Mouse (Mus musculus) liver, adult 2 months (tissue): ENCODE measurements at regions not wholly inside any gene's neighbourhood (a gene's known extent, or its start where the extent isn't known, plus 50 kb on each side); places are given as distances from the start of the nearest gene placed in this dataset.
A peak's percentile ranks its signal among the peaks of the same experiment; 100 is the strongest.

Experiments
- DNase-seq: peaks from one replicate; pipeline ENCODE4 v3.0.0-alpha.2; 2011; ENCODE audit warnings: low read depth, low spot score; ENCODE audit errors: extremely low read depth
- H3K27ac ChIP-seq: fragments of 200-500 bp; replicated peaks from 2 replicates; pipeline ENCODE4 v1.5.1; 2012; ENCODE audit warnings: low read depth, mild to moderate bottlenecking, control low read depth, inconsistent platforms, low read length; ENCODE audit not compliant: insufficient read depth
- H3K27me3 ChIP-seq: fragments of 200-500 bp; 2 replicates; pipeline ENCODE4 v1.6.1; 2012; ENCODE audit warnings: mild to moderate bottlenecking, moderate library complexity, low read length, inconsistent platforms; ENCODE audit not compliant: control insufficient read depth, insufficient read depth
- H3K36me3 ChIP-seq: fragments of 200-500 bp; 2 replicates; pipeline ENCODE4 v1.6.1; 2012; ENCODE audit warnings: low read length, inconsistent platforms; ENCODE audit not compliant: control insufficient read depth, insufficient read depth
- H3K4me1 ChIP-seq: fragments of 200-500 bp; 2 replicates; pipeline ENCODE4 v1.6.1; 2011; ENCODE audit warnings: low read length; ENCODE audit not compliant: control insufficient read depth, insufficient read depth
- H3K4me3 ChIP-seq: fragments of 200-500 bp; 2 replicates; pipeline ENCODE4 v1.5.1; 2011; ENCODE audit warnings: low read depth, mild to moderate bottlenecking, control low read depth, low read length, moderate library complexity; ENCODE audit not compliant: insufficient read depth
- H3K79me2 ChIP-seq: fragments of 200-500 bp; 2 replicates; pipeline ENCODE4 v1.6.1; 2012; ENCODE audit warnings: inconsistent platforms, mild to moderate bottlenecking, low read length, moderate library complexity; ENCODE audit not compliant: control insufficient read depth, insufficient read depth
- H3K9ac ChIP-seq: fragments of 200-500 bp; 2 replicates; pipeline ENCODE4 v1.6.1; 2012; ENCODE audit warnings: low read depth, mild to moderate bottlenecking, control low read depth, inconsistent platforms, low read length
- CTCF ChIP-seq: fragments of 200-500 bp; IDR thresholded peaks from 2 replicates; pipeline ENCODE4 v1.5.1; 2011; ENCODE audit warnings: low read depth, low read length, control low read depth
- POLR2A ChIP-seq: fragments of 200-500 bp; IDR thresholded peaks from 2 replicates; pipeline ENCODE4 v1.6.1; 2011; ENCODE audit warnings: low read length, control low read depth; ENCODE audit not compliant: insufficient read depth; ENCODE audit errors: extremely low read depth
- WGBS: fragments of 180-500 bp; shearing (Covaris S2); methylation state at CpG from one replicate; pipeline ENCODE4 v1.1.7; 2018; 5-methylcytosine and 5-hydroxymethylcytosine counted together

DNA sequence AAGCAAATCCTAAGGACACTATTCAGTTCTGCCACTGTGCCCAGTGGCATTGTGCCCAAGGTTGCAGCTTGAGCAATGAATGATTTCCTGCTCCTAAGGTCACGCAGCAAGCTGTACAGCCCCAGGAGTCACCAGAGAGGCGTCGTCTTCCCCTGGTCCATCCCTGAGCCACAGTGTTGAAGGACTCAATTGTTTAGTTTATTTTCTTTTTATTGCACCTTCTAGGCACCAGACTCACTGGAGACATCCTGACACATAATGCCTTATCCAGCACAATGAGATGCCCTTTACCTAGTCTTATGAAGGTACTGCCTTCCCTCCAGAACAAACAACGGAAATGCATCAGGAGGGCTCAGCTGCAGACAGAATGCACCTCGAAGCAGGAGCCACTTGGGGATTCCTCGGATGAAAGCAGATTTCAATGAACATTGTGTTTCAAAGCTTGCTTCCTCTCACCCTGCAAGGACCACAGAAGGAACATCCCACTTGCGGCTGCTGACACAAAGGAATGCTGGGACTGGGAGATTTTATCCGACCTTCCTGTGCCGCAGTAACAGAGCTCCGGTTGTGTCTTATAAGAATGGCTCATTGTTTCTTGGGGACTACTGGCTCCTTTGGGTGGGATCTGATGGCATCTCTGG lies 86.0 kb downstream of the 1700020N01Rik start:
- peak; percentile 53 for DNase-seq
- TF ChIP-seq POLR2A: no peak
- no peak for TF ChIP-seq CTCF

DNA sequence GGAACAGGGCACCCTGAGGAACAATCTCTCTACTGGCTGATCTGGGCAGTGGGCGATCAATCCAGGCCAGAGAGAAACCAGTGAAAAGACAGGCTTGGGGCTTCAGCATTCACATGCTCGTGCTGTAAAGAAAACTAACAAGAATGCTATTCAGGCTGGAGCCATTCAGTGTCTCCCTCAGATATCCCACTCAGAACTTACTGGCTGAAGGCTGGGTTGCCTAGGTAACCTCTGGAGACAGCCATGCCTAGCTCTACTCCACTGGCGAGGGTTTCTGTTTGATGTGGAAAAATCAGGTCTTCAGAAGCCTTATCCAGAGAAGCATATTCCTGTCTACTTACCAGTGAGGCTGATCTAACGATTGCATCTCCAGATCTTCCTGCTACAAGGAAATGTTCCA lies 87.8 kb downstream of the 1700020N01Rik start:
- Histone ChIP-seq H3K27me3 (no peaks in the 10 kb centered on the region), H3K27ac (no peak overlapping the region), H3K36me3 (no peaks in the 10 kb centered on the region), H3K4me1 (peaks cover 7% of the 10 kb centered on the region; the same call in 1 of the 2 replicates), H3K4me3 (no peak overlapping the region), H3K79me2 (no peaks in the 10 kb centered on the region), H3K9ac (no peak overlapping the region)
- DNase-seq: no peak
- TF ChIP-seq POLR2A (no peak), CTCF (no peak)
- WGBS: 81% methylated on average over 4 of the region's 4 CpGs

More for the DNA sequence above, 86.0 kb downstream of the 1700020N01Rik start:
- WGBS: 55% methylated on average over 10 of the region's 10 CpGs
- Histone ChIP-seq H3K27ac (no peak overlapping the region), H3K27me3 (no peaks in the 10 kb centered on the region), H3K4me1 (0 out of 2 replicates have a peak, but pooled peaks cover 5% of the 10 kb centered on the region), H3K9ac (no peak overlapping the region), H3K79me2 (no peaks in the 10 kb centered on the region), H3K36me3 (no peaks in the 10 kb centered on the region), H3K4me3 (no peak overlapping the region)

DNA sequence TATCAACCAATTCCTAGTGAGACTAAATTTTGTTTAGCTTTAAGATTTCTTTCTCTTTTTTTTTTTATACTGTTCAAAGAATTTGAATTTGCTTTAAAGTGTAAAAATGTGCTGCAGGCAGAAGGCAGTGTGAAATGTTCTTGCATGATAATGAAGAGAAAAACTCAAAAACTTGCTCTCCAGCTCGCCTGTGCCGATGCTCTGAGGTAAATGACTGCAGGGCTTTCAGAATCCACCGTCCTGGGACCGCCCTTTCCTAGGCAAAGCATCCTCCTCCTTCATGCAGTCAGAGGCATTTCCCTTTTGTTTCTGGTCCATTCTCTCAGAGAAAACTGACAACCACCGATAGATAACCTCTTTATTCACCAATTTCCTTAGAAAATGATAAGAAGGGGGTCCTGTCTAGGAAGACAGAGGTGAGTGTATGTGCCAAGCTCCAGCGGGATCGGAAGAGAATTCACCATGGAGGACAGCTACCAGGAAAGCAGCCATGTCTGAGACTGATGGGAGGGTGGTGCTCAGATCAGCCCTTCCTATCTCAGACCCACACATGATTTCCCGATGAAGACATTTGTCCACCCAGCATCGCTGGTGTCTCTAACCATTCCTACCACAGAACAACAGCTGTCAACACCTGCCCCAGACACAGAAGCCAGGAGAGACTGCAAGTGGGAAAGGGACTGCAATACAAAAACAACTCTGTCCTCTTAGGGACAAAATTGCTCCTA lies 91.5 kb downstream of the 1700020N01Rik start:
- no peaks in the 10 kb centered on the region for H3K27me3 ChIP-seq
- H3K27ac ChIP-seq: no peak overlapping the region
- WGBS: 79% methylated on average over 9 of the region's 9 CpGs
- H3K9ac ChIP-seq: no peak overlapping the region
- H3K79me2 ChIP-seq: no peaks in the 10 kb centered on the region
- H3K4me1 ChIP-seq: peaks cover 4% of the 10 kb centered on the region; the same call in 1 of the 2 replicates
- TF ChIP-seq CTCF: no peak
- TF ChIP-seq POLR2A: no peak
- no peaks in the 10 kb centered on the region for H3K36me3 ChIP-seq
- no peak for DNase-seq
- H3K4me3 ChIP-seq: no peak overlapping the region

DNA sequence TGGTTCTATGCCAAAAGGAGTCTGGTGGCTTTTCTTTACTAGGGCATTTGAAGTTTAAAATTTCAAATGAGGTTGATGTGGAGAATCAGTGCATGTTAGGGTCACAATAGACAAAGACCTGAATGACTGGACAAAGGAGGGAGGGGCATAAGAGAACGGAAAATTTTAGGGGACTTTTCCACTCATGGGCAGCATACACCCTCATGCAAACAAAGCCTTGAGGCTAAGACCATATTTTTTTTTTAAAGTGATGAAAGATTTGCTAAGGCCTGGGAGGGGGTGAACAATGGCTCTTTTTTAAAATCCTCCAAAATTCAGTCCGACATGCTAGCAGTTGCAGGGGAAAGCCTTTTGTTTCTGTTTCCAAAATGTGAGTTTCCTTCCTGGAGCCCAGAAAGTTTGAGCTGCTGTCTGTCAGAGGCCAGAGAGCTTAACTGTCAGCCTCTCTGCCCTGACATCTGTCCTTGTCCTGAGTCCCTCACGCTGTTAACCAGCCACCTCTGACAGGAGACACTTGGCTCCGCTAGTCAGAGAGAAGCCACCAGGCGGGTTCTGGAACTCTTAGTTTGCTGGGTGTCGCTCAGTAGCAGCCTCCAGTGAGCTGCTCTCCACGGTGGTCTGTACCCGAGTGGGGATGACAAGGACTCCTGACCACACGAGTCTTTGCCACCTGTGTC lies 92.3 kb downstream of the 1700020N01Rik start:
- Histone ChIP-seq H3K27me3 (no peaks in the 10 kb centered on the region), H3K4me1 (peaks cover 4% of the 10 kb centered on the region; the same call in 1 of the 2 replicates), H3K79me2 (no peaks in the 10 kb centered on the region), H3K4me3 (no peak overlapping the region), H3K36me3 (no peaks in the 10 kb centered on the region), H3K27ac (peak overlapping the region; percentile 35; the same call in 1 of the 2 replicates), H3K9ac (no peak overlapping the region; the same call in 1 of the 2 replicates)
- TF ChIP-seq POLR2A (no peak), CTCF (no peak)
- no peak for DNase-seq
- 35% methylated on average over 9 of the region's 9 CpGs for WGBS

DNA sequence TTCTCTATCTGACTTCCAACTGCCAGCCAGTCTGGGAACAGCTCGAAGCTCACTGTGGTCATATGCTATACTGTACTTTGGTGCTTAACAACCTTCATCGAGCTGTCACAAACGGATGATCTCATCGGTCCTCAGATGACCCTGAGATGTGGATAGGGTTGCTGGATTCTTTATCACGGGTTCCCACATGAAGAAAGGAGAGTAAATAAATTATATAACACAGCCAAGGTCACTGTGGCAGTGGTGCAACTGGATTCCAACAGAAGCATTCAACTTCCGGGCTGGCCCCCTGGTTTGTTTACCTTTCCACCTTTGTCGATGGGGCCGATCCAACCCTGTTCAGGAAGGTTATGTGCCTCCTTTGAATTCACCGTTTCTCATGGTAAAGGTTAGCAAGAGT lies 93.1 kb downstream of the 1700020N01Rik start:
- no peak overlapping the region for H3K27ac ChIP-seq
- TF ChIP-seq CTCF (no peak), POLR2A (no peak)
- no peaks in the 10 kb centered on the region for H3K79me2 ChIP-seq
- no peak overlapping the region for H3K9ac ChIP-seq
- DNase-seq: peak; percentile 84
- no peaks in the 10 kb centered on the region for H3K36me3 ChIP-seq
- peaks cover 4% of the 10 kb centered on the region; the same call in 1 of the 2 replicates for H3K4me1 ChIP-seq
- 12% methylated on average over 9 of the region's 9 CpGs for WGBS
- H3K27me3 ChIP-seq: no peaks in the 10 kb centered on the region
- H3K4me3 ChIP-seq: no peak overlapping the region
